Mouse (Mus musculus) ES-E14 (cell line): ENCODE measurements at regions not wholly inside any gene's neighbourhood (a gene's known extent, or its start where the extent isn't known, plus 50 kb on each side); places are given as distances from the start of the nearest gene placed in this dataset.

Experiments
- DNase-seq: peaks from one replicate; pipeline ENCODE4 v3.0.0-alpha.2; 2013; ENCODE audit warnings: low read depth, low spot score
- H3K27ac ChIP-seq: 2 replicates; pipeline ENCODE4 v1.5.1; 2012; ENCODE audit warnings: low read depth, mild to moderate bottlenecking, low read length, moderate library complexity, mixed read lengths; ENCODE audit not compliant: poor library complexity, insufficient read depth, severe bottlenecking
- H3K36me3 ChIP-seq: 2 replicates; pipeline ENCODE4 v1.6.1; 2012; ENCODE audit warnings: mild to moderate bottlenecking, low read length, moderate library complexity, mixed read lengths; ENCODE audit not compliant: control insufficient read depth, poor library complexity, insufficient read depth, severe bottlenecking
- H3K4me1 ChIP-seq, 2 experiments: fragments of 150-350 bp in 1 of 2; sonication (generic) in 1 of 2; 2 replicates each; pipeline ENCODE4 v1.6.1; 2012; ENCODE audit warnings: low read length in 2 of 2, mild to moderate bottlenecking in 1 of 2, mixed read lengths in 1 of 2; ENCODE audit not compliant: control insufficient read depth in 2 of 2, insufficient read depth in 2 of 2, poor library complexity in 1 of 2
- H3K4me3 ChIP-seq, 2 experiments: fragments of 150-350 bp in 1 of 2; sonication (generic) in 1 of 2; 2 replicates each; pipeline ENCODE4 v1.5.1; 2012; ENCODE audit warnings: low read length in 2 of 2, low read depth in 1 of 2, mild to moderate bottlenecking in 1 of 2, mixed read lengths in 1 of 2; ENCODE audit not compliant: insufficient read depth in 1 of 2, poor library complexity in 1 of 2, severe bottlenecking in 1 of 2
- H3K9ac ChIP-seq: 2 replicates; pipeline ENCODE4 v1.6.1; 2012; ENCODE audit warnings: low read depth, mild to moderate bottlenecking, low read length, mixed read lengths; ENCODE audit not compliant: poor library complexity, insufficient read depth, severe bottlenecking
- H3K9me3 ChIP-seq: fragments of 150-350 bp; sonication (generic); 2 replicates; pipeline ENCODE4 v1.6.1; 2012; ENCODE audit warnings: low read depth, mild to moderate bottlenecking, low read length; ENCODE audit not compliant: control insufficient read depth, insufficient read depth
- CHD2 ChIP-seq: IDR thresholded peaks from 2 replicates; pipeline ENCODE4 v1.6.1; 2014; ENCODE audit warnings: mild to moderate bottlenecking, low read depth, low read length, inconsistent platforms
- HCFC1 ChIP-seq: IDR thresholded peaks from 2 replicates; pipeline ENCODE4 v1.6.1; 2012; ENCODE audit warnings: low read length, inconsistent platforms, borderline replicate concordance; ENCODE audit not compliant: insufficient read depth
- MAFK ChIP-seq: IDR thresholded peaks from 2 replicates; pipeline ENCODE4 v1.6.1; 2014; ENCODE audit warnings: mild to moderate bottlenecking, low read depth, low read length, inconsistent platforms; ENCODE audit not compliant: insufficient read depth
- ZC3H11A ChIP-seq: IDR thresholded peaks from 2 replicates; pipeline ENCODE4 v1.6.1; 2012; ENCODE audit warnings: low read depth, mild to moderate bottlenecking, inconsistent platforms, low read length, borderline replicate concordance
- ZNF384 ChIP-seq: IDR thresholded peaks from 2 replicates; pipeline ENCODE4 v1.6.1; 2012; ENCODE audit warnings: low read depth, low read length, inconsistent platforms
- in situ Hi-C, 2 experiments: fragments of 600-800 bp; cut with MboI; formaldehyde crosslinking; loops; one replicate each; pipeline ENCODE4 v1.15.1; 2025; ENCODE audit warnings: low sequenced_read_pairs in 2 of 2, inconsistent platforms in 1 of 2; ENCODE audit not compliant: unreplicated experiment in 2 of 2

DNA sequence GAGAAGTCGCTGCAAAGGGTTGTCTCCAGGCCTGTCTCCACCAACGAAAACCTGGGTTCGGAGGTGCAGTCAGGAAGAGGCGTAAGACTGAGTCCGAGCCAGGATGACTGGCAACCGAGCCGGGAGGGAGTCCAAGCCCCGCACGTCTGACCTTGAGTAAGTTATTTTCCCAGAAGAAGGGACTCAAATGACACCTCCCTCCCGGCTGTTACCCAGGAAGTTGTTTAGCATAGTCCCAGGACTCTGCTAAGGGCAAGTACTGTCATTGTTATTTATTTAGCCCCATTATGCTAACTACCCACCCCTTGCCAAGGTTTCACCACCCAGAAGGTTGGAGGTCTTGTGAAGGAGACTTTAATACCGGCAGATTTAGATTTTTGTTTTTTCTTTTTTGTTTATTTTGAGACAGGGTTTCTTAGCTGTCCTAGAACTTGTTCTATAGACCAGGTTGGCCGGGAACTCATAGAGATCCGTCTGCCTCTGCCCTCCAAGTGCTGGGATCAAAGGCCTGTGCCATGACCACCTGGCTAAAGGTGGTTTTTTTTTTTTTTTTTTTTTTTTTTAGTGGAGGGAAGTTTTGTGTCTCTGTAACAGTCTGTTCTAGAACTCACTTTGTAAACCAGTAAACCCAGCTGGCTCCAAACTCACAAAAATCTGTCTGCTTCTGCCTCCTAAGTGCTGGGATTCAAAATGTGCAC is 107.8 kb downstream of the Sox2 start:
- peak overlapping the region; percentile 90 for H3K9ac ChIP-seq
- peak; percentile 82 for DNase-seq
- H3K4me3 ChIP-seq: peak overlapping the region; percentile 53 to 74
- H3K27ac ChIP-seq: peak overlapping the region; percentile 100
- peaks cover 19 to 28% of the 10 kb centered on the region in 2 experiments for H3K4me1 ChIP-seq
- peak; percentile 63 for TF ChIP-seq MAFK
- peak; percentile 55; the same call in 1 of the 2 replicates for TF ChIP-seq CHD2
- peak; percentile 96 for TF ChIP-seq ZNF384
- TF ChIP-seq ZC3H11A: no peak
- no peak for TF ChIP-seq HCFC1
- in situ Hi-C loops: loop anchor here in 1 of 2 experiments (25.0 kb wide), 1 partner anchor 96 kb away; the partner anchor contains the start of gene Sox2
- no peaks in the 10 kb centered on the region for H3K9me3 ChIP-seq
- H3K36me3 ChIP-seq: no peaks in the 10 kb centered on the region

DNA sequence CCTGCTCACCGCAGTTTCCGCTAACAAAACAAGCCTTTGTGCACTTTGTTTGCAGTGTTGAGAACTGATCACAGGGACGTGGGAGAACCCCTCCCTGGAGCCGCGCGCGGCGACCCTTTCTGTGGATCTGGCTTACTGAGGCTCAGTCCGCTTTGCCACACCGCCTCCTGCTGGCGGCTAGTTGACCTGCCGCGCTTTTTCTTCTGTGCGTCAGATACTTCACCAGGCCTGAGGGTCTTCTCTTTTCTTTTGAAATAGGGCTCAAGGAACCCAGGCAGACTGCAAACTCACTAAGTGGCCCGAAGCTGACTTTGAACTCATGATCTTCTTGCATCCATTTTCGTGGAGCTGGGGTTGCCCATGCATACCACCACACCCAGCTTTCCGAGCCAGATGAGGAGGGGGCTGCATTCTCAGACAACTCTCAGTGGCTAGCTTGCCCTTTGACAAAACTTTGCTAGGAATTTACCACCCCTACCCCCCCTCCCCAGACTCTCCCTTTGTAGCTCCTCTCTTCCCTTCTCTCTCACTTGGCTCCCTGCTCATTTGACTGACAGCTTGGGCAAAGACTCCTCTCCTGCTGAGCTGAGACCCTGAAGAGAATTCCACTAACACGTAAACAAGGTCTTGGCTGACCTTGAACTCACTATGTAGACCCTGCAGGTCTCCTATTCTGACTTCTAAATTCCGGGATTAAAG is 109.9 kb downstream of the Sox2 start:
- in situ Hi-C loops: loop anchor here in 1 of 2 experiments (25.0 kb wide), 1 partner anchor 98 kb away; the partner anchor contains the start of gene Sox2
- peak; percentile 88 for DNase-seq
- Histone ChIP-seq H3K4me1 (peaks cover 15 to 21% of the 10 kb centered on the region in 2 experiments), H3K27ac (peak overlapping the region; percentile 100), H3K9ac (peak overlapping the region; percentile 59), H3K4me3 (peak overlapping the region; percentile 13 to 23; a peak in 3 of 4 replicates), H3K9me3 (no peaks in the 10 kb centered on the region), H3K36me3 (no peaks in the 10 kb centered on the region)
- TF ChIP-seq HCFC1 (peak; percentile 23; the same call in 1 of the 2 replicates), ZNF384 (0 out of 2 replicates have a peak, but pooled peaks have one; percentile 7), CHD2 (no peak), MAFK (0 out of 2 replicates have a peak, but pooled peaks have one; percentile 24), ZC3H11A (peak; percentile 22; the same call in 1 of the 2 replicates)

DNA sequence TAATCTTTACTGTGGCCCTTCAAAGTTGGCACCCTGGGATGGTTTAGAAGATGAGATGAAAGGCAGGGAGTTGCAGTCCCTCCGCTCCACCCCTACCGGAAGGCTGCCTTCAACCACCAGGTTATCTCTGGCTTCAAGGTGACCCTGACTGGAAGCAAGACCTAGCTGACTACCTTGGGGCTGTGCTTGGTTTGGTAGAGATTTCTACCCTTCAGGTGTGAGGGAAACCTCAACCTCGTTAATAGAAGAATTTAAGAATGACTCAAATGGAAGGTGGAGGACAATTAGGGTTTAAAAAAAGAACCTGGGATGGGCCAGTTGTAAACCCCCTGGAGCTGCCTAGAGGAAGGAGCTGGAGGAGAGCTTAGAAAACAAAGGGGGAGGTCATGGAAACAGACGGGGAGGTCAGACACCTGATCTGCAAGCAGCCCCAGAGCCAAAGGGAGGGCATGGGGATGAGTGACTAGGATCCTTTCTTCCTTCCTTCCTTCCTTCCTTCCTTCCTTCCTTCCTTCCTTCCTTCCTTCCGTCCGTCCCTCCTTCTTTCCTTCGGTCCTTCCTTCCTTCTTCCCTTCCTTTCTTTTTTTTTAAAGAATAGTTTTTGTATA is 111.1 kb downstream of the Sox2 start:
- H3K27ac ChIP-seq: peak overlapping the region; percentile 100
- in situ Hi-C loops: loop anchor here in 1 of 2 experiments (25.0 kb wide), 1 partner anchor 99 kb away; the partner anchor contains the start of gene Sox2
- peak; percentile 88 for DNase-seq
- no peaks in the 10 kb centered on the region for H3K36me3 ChIP-seq
- TF ChIP-seq CHD2 (peak; percentile 37; the same call in 1 of the 2 replicates), MAFK (0 out of 2 replicates have a peak, but pooled peaks have one; percentile 9), ZNF384 (peak; percentile 77), ZC3H11A (no peak), HCFC1 (no peak)
- H3K4me1 ChIP-seq: peaks cover 11 to 21% of the 10 kb centered on the region in 2 experiments
- no peaks in the 10 kb centered on the region for H3K9me3 ChIP-seq
- H3K4me3 ChIP-seq: no peak overlapping the region
- H3K9ac ChIP-seq: no peak overlapping the region

DNA sequence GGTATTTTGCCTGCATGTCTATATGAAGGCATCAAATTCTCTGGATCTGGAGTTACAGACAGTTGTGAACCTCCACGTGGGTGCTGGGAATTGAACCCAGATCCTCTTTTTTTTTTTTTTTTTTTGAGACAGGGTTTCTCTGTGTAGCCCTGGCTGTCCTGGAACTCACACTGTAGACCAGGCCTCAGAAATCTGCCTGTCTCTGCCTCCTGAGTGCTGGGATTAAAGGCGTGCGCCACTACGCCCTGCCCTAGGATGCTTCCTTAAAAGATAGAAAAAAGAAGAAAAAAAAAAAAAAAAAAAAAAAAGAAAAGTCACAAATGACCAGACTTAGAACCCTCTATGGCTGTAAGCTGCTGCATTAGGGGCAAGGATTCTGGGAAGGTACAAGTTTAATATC is 111.6 kb downstream of the Sox2 start:
- Histone ChIP-seq H3K36me3 (no peaks in the 10 kb centered on the region), H3K4me3 (no peak overlapping the region), H3K9ac (no peak overlapping the region; the same call in 1 of the 2 replicates), H3K27ac (peak overlapping the region; percentile 100; the same call in 1 of the 2 replicates), H3K9me3 (no peaks in the 10 kb centered on the region), H3K4me1 (peaks cover 13 to 25% of the 10 kb centered on the region in 2 experiments)
- TF ChIP-seq CHD2: no peak
- TF ChIP-seq ZC3H11A: no peak
- TF ChIP-seq ZNF384: peak; percentile 83; the same call in 1 of the 2 replicates
- in situ Hi-C loops: loop anchor here in 1 of 2 experiments (25.0 kb wide), 1 partner anchor 99 kb away; the partner anchor contains the start of gene Sox2
- no peak for DNase-seq
